Mouse (Mus musculus) yolk sac, embryonic 10.5 days (tissue): ENCODE results near the gene Cdh5.
A peak's percentile ranks its signal among the peaks of the same experiment; 100 is the strongest.
"Not testable (repeated sequence)": the region's sequence is repeated elsewhere in the genome, so short reads cannot be mapped to it uniquely, and the experiment has no call there.

ENCODE experiments used
- DNase-seq: peaks from one replicate; pipeline ENCODE4 v3.0.0-alpha.2; 2017; ENCODE audit warnings: low spot score

Cdh5 gene

DNA sequence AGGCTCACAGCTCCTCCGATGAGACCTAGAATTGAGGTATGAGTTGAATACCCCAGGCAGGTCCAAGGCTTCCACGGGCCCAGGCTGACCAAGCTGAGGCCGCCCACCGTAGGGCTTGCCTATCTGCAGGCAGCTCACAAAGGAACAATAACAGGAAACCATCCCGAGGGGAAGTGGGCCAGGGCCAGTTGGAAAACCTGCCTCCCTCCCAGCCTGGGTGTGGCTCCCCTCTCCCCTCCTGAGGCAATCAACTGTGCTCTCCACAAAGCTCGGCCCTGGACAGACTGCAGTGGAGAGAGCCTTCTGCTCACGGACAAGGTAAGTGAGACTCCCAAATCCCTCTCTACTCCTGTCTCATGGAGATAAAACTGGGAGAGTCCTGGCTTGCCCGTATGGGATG is at the start of gene Cdh5:
Gene Cdh5 (plus strand): TSS at position 211 of the 400 bp plus-strand sequence.
- peak; percentile 36 for DNase-seq

DNA sequence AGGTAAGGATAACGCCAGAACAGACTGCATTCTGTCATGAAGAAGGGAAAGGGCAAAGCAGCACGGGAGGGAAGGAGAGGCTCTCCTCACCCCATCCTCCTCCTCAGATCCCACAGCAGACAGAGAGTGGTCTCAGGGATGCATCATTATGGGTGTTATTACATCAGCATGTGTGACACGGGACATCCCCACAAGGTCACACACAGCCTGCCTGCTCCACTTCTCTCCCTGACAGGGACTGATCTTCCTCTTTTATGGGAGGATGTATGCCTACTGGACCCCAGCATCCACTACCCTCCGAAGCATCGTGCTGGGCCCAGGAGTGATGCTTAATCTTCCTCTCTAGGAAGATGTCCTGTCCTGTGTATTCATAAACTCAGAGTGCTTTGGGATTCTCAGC is 41.5 kb upstream of the Cdh5 start:
- DNase-seq = no peak

GRCm38 (mm10) chr8:104060446-104060845 is 41.0 kb upstream of the Cdh5 start:
- DNase-seq = no peak

DNA sequence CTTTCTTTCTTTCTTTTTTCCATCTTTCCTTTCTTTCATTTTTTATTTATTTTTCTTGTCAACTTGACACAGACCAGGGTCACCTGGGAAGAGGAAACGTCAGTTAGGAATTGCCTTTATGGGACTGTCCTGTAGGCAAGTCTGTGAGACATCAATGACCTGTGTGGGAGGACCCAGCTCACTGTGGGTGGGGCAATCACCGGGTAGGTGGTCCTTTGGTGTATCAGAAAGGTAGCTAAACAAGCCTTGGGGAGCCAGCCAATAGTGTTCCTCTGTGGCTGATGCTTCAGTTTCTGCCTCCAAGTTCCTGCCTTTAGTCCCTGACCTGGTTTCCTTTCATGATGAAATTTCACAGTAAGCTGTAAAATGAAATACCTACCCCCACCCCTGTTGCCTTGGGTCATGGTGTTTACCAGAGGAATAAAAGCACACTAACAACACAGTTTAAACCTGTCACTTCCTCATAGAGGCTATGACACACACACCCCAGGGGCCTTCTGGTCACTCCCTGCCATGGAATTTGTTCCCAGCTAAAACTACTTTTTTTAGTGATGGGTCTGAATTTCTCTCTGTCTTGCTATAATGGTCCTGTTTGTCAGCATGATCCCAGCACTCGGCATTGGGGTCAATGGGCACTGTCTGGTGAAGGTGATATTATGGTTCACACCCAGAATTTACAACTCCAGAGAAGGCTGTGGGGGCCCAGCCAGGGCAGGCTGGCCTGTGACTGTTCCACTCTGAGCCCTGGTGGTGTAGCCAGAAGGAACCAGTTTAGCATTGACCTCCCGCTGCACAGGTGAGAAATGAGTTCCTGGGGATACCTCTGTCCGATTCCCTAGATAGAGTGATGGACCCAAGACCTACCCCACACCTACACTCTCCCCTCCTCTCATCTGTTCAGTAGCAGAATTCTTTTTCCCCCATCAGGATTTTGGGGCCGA is 40.1 kb upstream of the Cdh5 start:
- no peak for DNase-seq

DNA sequence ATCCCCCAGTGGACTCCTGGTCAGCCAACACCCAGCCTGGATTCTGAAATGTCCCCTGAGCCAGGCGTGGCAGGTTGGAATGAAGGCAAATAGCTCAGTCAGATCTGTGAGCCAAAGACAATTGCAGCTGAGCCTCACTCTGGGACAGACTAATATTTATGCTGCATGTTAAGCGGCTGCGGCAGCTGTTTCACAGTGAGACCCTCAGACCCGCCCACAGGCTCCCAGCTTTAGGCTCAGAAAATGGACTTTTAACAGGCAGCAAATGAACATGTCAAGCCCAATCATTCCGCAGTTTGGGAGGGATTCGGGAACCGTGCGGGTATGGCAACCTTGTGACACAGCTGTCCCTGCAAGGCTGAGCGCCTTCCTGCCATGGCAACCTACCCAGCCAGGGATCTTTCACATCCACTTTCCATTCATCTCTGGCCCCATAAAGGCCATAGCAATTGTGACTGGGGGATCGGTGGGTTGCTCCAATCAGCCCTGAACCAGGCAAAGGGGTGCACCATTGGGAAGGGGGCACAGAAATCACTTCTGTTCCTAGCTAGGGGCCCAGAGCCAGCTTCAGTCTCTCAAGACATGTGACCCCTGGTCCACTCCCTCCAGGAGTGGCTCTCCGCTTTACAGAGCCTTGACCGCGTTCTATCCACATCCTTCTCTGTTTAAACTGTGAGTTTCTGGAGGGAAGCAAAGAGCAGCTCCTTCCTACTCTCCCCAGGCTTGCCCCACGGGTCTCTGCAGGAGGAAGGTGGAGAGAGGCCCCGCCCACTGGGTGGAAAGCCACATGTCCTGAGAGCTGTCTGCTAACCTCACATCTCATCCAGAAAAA is 39.2 kb upstream of the Cdh5 start:
- no peak for DNase-seq

DNA sequence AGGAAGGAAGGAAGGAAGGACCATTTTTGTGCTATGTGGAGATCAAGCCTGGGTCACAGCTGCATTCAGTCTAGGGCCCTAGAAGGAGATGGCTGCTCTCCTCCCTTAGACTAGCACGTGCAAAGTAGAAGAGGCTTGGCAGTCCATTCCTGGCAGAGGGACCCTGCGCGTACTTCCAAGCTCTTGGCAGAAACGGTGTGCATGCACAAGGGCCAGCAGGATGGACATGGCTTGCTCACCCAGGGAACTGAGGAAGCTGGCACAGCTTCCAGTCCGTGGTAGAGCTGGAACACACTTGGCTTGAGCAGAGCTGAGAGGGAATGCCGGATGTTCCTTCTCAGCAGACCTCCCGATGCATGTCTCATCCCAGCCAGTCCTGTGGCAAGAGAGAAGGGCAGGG is 36.2 kb upstream of the Cdh5 start:
- no peak for DNase-seq

DNA sequence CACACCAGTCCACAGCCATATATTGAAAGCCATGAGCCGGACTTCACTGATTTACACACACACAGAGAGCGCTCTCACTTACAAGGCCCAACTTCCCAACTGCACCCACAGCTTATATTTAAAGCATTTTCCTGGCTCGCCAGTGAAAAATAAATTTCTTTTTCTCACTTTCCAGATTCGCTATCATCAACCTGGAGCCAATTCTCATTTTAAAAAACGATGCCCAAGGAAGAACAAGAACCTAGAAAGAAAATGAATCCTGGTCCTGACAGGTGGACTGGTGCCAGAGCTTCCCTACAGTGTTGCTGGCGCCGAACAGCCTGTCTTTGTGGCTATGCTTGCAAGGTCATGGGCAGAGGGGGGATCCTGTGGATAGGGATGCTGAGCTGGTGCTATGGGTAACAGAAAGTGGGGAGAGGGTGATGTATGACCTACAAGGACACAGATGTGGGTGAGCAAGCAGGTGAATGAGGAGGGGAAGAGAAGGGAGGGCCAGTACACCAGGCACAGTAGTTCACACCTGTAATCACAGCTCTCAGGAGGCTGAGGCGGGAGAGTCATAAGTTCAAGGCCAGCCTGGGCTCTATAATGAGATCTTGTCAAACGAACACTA is 35.4 kb upstream of the Cdh5 start:
- no peak for DNase-seq

- no peak for DNase-seq
Measured at GRCm38 (mm10) chr8:104067390-104067925, 34.0 kb upstream of the Cdh5 start.

DNA sequence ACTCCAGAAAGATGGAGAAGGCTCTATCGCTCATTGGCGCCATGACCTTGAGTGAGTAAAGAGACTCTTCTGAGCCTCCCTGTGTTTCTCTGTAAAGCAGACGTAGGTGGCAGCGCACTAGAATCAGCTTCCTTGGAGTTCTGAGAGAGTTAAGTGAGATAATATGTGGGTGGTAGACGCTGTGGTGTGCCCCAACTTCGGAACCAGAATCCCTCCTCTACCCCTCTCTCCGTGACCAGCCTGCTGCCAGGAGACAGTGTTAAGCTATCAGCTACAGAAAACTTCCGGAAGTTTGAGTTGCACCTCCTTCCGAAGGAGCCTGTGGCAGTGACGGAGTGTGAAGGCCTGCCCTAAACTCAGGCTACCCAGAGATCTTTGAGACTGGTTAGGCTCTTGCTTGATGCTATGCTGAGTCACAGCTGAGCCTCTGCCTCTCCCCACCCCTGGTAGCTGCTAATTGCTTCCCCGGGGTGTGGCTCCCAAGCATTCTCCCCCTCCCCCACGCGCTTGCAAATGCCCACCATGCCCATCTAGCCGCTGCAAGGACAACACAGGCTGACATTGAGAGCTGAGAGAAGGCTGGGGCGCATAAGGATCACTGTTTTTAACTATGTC is 32.9 kb upstream of the Cdh5 start:
- no peak for DNase-seq

DNA sequence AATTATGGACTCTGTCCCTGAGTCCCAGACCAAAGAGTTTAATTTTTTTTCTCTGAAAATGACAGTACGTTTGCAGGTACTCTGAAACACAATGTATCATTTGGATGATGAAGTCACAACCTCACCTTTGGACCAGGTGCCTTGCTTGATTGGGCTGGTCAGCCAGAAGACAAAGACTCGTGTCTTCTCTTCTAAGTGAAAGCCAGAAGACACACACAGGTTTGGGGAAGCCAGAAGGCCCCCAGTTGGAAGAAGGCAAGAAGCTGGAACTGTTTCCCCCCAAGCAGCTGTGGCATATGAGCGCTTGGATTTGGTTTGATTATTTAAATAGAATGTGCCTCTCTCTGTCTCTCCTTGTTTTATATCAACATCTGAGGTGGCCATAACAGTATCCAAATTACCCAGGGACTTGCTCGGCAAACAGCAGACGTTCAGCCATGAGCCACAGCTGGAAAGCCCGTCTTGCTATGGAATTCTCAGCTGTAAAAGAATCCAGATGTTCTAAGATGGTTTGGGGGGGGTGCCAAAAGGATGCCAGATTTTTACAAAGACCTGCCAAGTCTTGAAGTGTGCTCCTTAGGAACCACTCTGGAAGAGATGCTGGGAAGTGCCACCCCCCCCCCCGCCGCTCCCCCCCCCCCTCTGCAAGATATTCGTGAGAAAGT is 31.1 kb upstream of the Cdh5 start:
- DNase-seq = not testable (repeated sequence)

- no peak for DNase-seq
Measured at GRCm38 (mm10) chr8:104070949-104071348, 30.5 kb upstream of the Cdh5 start.

- DNase-seq = no peak
Measured at GRCm38 (mm10) chr8:104075079-104075478, 26.3 kb upstream of the Cdh5 start.

GRCm38 (mm10) chr8:104076541-104077412 is 24.6 kb upstream of the Cdh5 start:
- DNase-seq = no peak

GRCm38 (mm10) chr8:104078091-104078490 is 23.3 kb upstream of the Cdh5 start:
- DNase-seq = no peak

DNA sequence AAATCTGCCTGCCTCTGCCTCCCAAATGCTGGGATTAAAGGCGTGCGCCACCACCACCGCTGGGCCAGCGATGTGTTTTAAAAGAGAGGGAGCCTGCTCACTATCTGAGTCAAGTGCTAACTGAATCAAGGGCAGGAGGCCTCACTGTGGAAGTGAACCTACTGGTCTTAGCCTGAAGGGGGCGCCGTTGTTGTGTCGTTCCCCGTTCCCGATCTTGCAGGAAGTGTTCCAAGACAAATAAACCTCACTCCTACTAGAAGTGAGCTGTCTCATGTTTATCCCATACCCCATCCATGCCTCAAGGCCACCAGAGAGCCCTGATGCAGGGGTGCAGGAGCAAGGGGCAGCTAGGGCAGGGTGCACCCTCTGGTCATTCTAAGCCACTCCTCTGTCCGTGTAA is 16.1 kb upstream of the Cdh5 start:
- no peak for DNase-seq

DNA sequence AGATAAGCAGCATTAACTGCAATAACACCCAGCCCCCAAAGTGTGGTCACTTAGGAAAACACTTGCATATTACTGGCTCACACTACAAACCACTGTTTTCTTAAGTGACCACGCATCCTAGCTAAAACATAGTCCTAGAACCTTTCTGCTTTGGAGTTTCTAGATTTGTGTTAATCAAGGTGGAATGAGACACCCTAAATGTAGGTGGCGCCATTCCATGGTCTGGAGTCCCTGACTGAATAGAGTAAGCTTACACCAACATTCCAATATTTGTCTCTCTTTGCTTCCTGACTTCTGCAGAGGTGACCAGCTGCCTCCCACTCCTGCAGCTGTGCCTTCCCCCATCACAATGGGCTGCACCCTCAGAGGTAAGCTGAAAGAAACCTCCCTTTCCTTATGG is 14.8 kb upstream of the Cdh5 start:
- DNase-seq = no peak

- no peak for DNase-seq
Measured at GRCm38 (mm10) chr8:104087091-104087490, 14.3 kb upstream of the Cdh5 start.

DNA sequence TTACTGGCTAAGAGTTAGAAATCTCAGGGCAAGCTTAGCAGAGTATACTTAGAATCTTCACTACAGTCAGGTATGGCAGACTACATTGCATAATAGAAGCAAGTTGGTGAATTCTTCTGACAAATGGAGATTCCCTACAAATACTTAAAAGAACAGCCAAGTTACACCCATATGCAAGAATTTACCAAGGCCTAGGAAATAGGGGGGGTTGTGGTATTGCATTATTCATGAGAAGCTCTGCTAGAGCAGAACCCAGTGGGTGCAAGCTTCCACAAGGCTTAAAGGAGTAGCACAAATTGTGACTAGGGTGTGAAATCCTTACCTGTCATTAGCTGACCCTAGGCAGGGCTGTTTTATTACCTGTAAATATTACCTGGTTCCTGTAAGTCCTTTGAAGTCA is 13.5 kb upstream of the Cdh5 start:
- DNase-seq = not testable (repeated sequence)

- DNase-seq = no peak
Measured at GRCm38 (mm10) chr8:104088881-104089280, 12.5 kb upstream of the Cdh5 start.
